Mouse (Mus musculus) right cerebral cortex, postnatal 25 days (tissue): ENCODE results near the gene Ints13.

ENCODE experiments used
- DNase-seq: peaks from one replicate; pipeline ENCODE4 v3.0.0; 2022

Gene Ints13

DNA sequence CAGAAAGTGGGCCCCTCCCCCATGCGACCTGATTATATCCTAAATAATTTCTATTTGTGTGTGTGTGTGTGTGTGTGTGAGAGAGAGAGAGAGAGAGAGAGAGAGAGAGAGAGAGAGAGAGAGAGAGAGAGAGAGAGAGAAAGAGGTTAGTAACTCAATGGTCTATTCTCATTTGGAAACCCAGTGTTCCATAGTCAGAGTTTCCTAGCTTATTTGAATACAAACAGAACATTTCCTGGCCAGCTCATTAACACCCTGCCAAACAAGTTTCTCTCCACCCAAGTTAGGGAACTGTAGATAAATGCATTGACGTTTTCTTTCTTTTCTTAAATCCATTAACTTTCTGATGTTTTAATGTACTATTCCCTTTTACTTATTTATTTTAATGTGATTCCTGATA lies 39.6 kb downstream of the Ints13 start:
- DNase-seq: no peak

DNA sequence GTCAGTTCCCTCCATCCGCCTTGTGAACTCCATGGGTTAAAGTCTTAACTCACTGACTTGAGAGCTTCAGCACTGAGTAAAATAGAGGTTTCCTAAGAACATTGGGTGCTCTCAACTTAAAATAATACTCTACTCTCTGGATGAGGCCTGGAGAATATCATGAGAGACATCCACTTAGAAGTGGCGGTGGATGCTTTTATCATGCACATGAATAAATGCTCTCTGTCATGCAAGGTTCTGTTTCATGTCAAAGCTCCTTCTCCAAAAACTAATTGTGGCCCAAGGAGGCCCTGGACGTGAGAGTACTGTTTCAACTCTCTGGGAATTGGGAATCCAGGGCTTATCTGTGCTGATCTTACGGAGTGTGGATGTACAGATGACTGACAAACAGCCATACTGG lies 40.5 kb downstream of the Ints13 start:
- no peak for DNase-seq

DNA sequence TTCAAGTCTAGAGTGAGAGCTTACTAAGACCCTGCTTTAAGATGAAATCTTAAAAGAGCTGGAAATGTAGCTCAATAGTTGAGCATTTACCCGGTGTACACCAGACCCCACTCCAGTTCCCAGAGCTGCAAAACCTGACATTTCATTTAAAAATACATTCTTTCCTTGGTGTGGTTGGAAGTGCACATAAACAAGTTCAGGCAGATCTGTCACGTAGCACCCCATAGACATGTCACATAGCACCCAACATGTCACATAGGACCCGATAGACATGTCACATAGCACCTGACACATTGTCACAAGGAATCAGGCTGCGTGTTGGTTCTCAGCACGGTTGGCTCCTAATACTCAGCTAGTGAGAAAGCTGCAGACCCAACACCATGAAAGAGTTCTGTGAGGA lies 42.1 kb downstream of the Ints13 start:
- no peak for DNase-seq

DNA sequence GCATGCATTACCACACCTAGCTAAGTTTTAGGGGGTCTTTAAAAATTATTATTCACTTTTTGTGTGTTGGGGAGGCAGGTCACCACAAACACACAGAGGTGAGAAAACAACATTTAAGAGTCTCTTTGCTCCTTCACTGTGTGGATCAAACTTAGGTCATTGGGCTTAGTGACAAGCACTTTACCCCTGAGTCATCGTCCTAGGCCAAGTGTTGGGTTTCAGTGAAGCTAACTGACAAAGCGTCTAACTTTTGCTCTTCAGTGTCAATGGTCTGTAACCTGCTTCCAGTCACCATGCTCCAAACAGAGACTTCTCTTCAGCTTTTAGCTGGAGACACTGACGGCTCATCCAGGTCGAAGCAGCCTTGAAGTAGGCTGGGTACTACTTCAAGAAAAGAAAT lies 44.5 kb downstream of the Ints13 start:
- no peak for DNase-seq

DNA sequence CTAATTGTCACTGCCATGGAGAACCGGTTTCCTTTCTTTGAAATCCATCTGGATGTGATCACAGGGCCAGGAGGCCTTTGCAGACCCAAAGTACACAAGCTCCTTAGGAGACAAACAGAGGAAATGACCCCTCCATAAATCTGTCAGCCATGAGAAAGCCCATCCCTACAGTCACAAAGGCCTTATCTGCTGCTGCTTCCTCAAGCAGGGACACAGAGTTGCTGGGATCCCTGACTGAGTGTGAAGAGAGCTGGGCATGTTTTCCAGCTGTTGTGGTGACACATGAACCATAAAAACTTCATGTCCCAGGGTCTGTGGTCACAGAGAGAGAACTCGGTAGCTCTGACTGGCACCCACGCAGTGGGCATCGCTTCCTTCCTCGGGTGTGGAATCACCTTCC lies 46.9 kb downstream of the Ints13 start:
- DNase-seq: no peak

DNA sequence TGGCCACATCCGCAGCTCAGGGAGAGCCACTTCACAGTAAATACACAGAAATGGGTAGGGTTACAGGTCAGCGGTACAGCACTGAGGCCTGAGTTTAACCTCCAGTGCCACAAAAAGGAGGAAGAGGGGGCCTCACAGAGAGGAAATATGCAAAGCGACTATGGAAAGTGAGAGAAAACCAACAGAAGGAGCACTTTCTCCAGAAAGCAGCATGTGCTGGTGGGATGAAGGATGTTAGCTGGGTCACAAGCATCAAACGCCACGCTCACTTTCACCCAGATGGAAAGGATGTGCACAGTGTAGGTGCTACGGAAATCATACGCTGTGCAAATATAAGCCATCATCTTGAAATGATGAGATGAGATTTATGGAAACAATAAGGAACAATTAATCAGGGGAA lies 47.3 kb downstream of the Ints13 start:
- DNase-seq: no peak

DNA sequence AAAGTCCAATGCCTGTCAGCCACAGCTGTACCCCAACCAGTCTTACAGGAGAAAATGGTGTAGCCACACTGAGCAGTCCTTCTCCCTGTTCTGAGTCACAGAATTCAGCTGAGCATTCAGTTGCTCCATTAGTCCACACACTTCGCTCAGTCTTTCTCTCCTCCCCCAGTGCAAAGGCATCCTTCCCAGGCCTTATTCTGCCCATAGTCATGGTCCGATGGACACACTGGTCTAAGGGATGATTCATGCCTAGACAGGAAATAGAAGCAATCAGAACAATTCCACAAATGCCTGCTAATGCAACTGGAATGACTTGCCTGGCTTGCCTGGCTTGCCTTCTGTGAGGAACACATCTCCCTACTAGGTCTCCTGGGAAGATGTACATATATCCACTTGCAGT lies 50.1 kb downstream of the Ints13 start:
- DNase-seq: no peak

DNA sequence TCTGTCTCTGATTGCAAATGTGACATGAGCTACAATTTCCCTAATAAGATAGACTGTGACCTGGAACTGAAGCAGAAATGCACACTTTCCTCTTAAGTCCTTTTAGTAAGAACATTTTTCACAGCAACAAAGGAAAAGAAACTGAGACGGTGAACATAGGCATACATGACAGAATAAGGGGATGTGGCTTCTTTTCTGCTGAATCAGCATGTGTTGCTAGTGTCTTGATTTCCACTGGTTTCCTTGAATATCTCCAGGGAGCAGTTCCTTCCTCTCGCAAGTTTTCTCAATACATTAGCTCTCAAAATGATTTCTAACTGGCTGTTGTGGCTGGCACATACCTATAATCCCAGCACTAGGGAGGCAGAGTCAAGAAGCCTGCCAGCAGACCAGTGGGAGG lies 52.1 kb downstream of the Ints13 start:
- no peak for DNase-seq

DNA sequence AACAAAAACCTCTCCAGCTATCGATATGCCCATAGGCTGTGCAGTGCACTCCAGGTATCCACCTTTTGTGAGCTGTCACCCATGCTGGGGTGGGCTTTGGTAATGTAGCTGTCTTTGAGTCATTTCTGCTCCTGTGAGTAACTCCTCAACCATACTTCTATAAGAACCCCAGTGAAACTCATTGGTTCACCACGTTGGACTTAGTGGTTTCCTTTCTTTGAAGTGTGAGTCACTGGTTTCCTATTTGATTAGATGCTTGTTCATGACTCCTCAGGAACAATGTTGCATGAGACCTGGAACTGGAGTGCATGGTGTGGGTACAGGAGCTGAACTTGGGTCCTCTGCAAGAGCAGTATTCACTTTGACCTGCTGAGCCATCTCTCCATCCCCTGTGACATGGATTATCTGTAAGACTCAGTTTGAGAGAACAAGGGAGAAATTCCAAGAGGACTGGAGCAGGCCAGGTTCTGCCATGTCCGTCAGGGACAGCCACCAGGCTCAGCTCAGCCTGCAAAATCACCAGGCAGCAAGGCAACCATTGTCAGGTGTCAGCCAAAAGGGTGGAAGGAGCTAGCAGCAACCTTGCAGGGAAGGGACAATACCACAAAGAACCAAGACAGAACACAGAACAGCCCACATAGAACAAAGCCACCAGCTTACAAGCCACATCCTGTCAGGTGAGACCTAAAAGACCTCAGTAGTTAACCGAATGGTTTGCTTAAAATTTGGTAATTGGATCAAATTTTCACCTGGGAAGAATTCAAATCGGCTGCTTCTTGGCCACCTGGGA lies 56.0 kb downstream of the Ints13 start:
- no peak for DNase-seq

DNA sequence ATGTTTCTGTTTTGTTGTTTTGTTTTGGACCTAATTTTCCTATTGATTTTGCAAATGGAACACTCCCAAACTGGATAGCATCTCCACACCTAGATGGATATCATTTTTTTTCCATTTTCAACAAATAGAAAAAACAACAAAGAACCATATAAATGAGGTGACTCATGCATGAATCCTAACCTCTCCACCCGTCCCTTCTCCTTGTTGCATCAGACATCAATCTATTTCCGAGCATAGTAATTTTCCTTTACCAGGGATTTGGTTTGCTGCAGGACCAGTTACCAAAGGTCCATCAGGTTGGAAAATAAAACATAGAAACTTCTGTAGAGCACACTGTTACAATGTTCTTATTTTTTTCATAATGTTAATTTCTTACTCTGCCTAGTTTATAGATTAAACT lies 58.6 kb downstream of the Ints13 start:
- DNase-seq: no peak

DNA sequence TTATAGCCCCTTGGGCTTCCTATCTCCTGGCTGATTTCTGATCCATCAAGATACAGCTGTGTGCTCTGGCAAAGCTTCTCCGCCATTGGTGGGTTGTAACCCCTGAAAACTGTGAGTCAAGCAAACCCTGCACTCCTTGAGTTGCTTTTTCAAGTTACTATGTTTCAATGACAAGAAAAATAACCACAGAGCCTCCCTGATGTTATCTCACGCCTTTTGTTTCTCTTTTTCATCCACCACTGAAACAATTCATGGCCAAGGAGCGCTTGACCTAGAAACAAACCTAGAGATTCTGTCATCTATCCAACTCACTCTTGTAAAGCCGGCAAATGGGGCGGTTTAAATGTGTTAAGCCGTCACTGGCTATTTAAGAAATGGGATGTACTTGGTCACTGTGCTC lies 61.7 kb downstream of the Ints13 start:
- no peak for DNase-seq

DNA sequence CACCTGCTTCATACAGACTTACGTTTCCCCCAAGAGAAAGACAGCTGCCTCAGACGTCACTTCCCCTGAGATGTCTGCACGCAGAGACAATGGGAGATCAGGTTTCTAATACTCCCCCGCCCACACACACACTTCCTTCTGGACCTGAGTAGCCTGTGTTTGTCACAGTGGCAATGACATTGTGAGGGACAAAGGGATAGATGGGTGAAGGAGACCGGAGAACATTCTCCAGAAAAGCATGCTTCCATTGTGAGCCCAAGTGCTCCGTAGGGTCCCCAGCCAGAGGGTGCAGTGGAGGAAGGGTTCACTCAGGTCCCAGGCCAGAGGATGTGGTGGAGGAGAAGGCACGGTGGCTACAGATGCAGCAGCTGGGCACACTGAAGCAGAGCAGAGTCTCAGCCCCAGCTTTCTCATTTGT lies 63.1 kb downstream of the Ints13 start:
- DNase-seq: no peak

DNA sequence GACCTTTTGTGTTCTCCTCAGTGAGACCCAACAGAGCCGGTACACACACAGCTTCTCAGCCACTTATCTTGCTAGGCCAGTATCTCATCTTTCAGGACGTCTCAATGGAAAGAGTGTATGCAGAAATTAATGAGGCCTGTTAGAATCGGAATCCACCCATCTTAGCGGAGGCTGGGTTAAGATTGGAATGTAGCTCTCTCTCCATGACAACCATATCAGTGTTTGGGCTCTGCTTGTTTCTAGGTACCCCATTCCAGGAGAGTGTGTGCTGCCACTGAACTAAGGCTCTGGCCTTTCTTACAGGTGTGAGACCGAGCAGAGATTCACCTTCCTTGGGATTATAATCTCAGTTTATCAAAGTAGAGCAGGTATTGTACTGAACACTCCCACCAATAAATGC lies 63.7 kb downstream of the Ints13 start:
- no peak for DNase-seq

DNA sequence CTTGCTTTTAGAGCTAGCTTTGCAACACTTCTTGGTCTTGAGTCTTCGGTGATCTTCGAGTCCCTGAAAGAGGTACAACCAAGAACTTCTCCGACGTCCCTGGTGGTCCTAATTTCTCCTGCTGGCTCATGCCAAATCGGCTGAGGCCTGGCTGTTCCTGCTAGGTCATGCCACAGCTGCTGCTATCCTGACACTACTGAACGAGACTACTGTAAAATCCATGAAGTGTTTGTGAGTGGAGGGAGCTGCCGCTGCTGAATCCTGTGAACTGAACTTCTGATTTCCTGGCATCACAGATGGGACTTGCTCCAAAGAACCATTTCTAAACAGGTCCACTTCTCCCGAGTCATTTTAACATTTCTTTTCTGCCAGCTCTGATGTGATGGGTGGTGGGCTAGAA lies 64.3 kb downstream of the Ints13 start:
- no peak for DNase-seq

DNA sequence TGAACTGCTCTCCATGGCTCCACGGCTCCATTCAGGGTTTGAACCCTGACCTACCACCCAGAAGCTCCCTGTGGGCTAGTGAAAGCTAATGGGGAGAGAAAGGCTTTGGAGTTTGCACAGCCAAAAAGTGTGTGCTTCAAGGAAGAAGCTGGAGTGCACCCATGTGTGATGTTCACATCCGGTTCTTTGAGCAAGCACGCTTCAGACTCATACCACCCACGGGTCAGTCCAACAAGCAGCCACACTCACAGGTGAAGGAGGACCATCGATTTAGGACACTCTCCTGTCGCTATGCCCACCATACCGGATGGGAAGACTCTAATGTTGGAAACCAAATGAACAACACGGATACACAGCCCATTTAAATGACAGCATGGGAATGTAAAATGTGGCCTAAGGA lies 66.1 kb downstream of the Ints13 start:
- no peak for DNase-seq

DNA sequence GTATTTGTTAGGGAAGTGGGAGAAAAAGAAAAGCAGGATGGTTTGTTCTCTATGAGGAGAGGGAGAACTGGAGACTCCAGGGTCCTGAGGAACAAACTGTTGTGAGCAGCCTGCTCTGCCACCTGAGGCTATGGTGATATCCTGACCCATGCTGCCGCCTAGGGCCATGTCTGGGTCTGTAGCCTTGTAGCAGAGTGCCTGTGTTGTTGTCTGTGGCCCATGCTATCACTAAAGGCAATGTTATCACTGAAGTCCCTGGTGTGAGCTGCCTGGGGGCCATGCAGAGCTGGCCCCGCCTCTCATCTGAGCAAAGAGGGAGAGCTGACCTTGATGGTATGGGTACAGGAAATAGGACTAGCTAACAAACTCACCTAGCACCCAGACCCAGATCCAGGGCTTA lies 67.7 kb downstream of the Ints13 start:
- DNase-seq: no peak

DNA sequence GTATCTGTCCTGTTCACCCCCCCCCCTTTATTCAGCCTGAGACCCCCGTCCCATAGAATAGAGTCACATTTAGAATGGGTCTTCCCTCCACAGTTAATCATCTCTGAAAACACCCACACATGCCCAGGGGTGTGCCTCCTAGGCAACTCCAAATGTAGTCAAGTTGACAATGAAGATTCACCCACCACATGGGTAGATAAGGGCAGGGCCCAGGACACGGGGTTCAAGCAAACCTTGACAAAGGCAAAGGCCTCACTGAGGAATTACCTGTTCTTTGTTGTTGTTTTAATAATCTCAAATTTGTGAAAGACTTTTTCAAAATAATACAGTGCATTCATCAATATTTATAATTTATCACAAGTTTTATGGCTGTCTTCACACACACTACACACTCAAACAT lies 73.2 kb downstream of the Ints13 start:
- DNase-seq: no peak

DNA sequence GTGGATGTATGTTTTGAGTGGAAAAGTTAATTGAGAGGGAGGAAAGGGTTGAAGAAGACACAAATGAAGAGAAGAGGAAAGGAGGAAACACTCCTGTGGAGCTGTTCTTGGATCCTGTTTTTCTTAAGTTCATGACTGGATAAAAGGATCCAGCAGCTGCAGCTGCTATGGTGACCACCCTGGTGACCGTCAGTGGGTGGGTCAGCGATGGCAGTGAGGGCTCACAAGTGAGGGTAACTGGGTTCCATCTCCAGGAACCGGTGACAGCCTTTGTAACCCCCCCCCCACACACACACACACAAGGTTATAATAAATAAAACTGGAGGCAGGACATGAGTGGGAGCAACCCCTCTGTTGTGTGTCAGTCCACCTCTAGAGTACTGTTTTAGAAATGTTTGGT lies 74.8 kb downstream of the Ints13 start:
- DNase-seq: no peak

DNA sequence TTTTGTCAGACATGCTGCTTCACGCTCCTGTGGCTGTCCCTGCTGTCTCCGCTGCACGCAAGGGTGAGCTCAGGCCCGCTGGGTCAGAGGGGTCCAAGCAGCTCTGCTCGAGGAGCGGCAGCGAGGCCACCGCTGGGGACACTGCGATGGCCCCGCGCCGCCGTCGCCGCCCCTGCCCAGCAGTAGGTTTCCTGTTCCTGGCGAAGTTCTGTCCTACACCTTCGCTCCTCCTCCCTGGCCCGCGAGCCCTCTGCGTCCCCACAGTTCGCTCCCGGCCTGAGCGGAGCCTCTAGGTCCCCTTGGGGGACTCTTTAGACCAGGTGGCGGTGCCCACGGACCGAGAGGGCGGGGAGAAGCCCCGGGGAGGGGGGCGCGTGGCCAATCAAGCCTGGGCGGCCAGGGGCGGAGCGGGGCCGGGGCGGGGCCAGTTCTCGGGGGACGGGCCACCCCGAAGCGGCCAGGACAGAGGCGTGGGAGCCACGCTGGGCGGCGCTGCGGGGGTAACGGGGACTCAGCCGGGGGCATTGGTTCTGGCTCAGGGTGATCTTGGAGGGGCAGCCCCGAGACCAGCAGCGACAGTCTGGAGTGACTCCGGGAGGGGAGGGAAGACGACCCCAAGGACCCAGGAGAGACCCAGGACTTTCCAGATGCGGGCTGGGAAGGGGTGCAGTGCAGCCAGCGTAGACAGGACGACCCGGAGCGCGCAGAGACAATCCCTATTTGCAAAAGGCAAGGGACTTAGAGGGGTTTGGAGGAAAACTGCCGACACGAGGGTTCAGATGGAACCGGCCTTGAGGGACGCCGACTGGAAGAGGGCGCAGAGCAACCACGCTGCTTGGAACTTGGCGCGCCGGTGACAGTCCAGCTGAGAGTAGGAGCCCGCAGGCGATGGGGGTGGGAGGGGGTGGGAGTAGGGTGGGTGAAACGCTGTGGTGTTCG lies 75.5 kb downstream of the Ints13 start, which contains the start of gene Itpr2:
TSS of gene Itpr2 (minus strand) at position 358 of the 939 bp plus-strand sequence.
- peak; percentile 75 for DNase-seq

DNA sequence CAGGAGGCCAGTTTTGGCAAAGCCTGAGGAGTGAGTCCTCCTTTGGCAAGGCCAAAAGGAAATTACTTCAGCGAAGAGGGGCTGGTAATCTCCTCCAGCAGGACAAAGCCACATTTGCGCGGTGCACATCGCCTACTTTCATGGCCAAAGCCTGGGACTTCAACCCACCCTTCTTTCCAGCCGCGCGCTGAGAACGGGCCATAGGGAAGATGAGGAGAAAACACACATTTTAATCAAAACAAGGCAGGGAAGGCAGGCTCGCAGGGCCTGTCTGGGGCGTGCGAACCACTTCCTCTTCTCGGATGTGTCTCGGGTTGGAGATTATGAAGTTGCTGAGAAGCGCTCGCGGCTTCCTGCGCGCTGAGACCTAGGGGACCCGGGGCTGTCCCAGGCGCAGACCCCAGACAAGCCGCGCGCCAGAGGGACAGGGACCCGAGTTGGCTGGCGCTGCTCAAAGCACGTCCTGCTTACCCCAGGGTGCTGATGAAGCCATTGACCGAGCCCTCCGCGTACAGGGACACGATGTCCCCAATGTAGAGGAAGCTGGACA lies 76.2 kb downstream of the Ints13 start:
- peak; percentile 37 for DNase-seq

DNA sequence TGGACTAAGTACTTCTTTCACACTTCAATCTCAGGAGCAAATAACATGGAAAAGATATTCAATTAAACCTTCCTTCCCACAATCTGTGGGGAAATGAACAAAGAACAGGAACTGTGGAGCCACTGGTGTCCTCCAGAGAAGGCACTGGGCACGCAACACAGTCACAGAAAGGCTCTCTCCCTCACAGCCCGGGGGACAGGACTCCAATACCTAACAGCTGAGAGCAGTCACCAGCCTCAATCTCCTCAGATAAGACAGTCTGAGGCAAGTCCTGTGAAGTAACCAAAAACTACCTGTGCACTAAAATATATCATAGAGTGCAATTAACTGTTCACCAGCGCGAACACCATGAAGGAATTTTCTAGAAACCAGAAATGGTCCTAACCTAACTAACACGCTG lies 76.9 kb downstream of the Ints13 start:
- no peak for DNase-seq

DNA sequence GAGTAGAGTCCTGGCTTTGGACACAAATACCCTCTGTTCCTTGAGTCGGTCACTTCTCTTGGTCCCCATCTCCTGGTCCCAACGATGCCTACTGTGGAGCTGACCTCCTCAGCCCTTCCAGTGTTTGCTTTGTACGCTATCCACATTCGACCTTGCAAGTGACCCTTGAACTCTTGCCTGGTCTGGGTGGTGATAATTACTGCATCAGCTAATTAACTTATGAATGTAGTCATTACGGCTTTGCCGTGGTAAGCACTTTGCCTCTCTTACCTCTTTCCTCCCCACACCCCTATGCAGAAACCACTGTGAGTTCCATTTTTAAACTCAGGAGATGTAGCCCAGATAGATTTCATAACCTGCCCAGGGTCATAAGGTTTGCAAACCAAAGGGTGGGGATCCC lies 77.4 kb downstream of the Ints13 start:
- DNase-seq: no peak
